Mouse (Mus musculus) bone marrow macrophage, adult 2 months (primary cell): ENCODE data around the gene Resf1.

Experiments used
- CTCF ChIP-seq: IDR thresholded peaks from 2 replicates; pipeline ENCODE4 v1.5.1; 2012; ENCODE audit warnings: low read depth, mild to moderate bottlenecking, low read length, moderate library complexity
- POLR2A ChIP-seq: IDR thresholded peaks from 2 replicates; pipeline ENCODE4 v1.6.1; 2012; ENCODE audit warnings: mild to moderate bottlenecking, low read depth, low read length, borderline replicate concordance

- TF ChIP-seq POLR2A (no peak), CTCF (no peak)
These were observed 3.0 kb downstream of the Resf1 start for GRCm38 (mm10) chr6:149312221-149312620.
